Mouse (Mus musculus) forebrain, embryonic 11.5 days (tissue): ENCODE measurements around the gene Fggy. TPM values are rescaled to one million over a fixed set of nuclear protein-coding genes. Genes with fewer than 3 reads are reported as not detected.
A peak's percentile ranks its signal among the peaks of the same experiment; 100 is the strongest.

ENCODE experiments used
- ATAC-seq: fragments of 200-750 bp; cut with Nextera tagmentation; replicated peaks from 2 replicates; pipeline ENCODE4 v1.8.0; 2017; ENCODE audit warnings: moderate TSS enrichment; ENCODE audit not compliant: low FRiP score
- DNase-seq: peaks from one replicate; pipeline ENCODE4 v3.0.0-alpha.2; 2017; ENCODE audit warnings: low spot score
- H3K27ac ChIP-seq: fragments of 300-500 bp; sonication (generic); 2 replicates; pipeline ENCODE4 v1.5.1; 2014; ENCODE audit warnings: low read depth, low read length
- H3K27me3 ChIP-seq: fragments of 300-500 bp; sonication (generic); 2 replicates; pipeline ENCODE4 v1.6.1; 2014; ENCODE audit warnings: mild to moderate bottlenecking, low read length, mixed read lengths; ENCODE audit not compliant: control insufficient read depth, insufficient read depth
- H3K36me3 ChIP-seq: fragments of 300-500 bp; sonication (generic); 2 replicates; pipeline ENCODE4 v1.6.1; 2014; ENCODE audit warnings: mild to moderate bottlenecking, low read length, moderate library complexity, mixed read lengths; ENCODE audit not compliant: control insufficient read depth, insufficient read depth
- H3K4me1 ChIP-seq: fragments of 300-500 bp; sonication (generic); replicated peaks from 2 replicates; pipeline ENCODE4 v1.6.1; 2014; ENCODE audit warnings: low read length, mixed read lengths; ENCODE audit not compliant: control insufficient read depth, insufficient read depth
- H3K4me2 ChIP-seq: fragments of 300-500 bp; sonication (generic); 2 replicates; pipeline ENCODE4 v1.6.1; 2014; ENCODE audit warnings: low read depth, mild to moderate bottlenecking, low read length, moderate library complexity, mixed read lengths; ENCODE audit not compliant: severe bottlenecking
- H3K4me3 ChIP-seq: fragments of 300-500 bp; sonication (generic); 2 replicates; pipeline ENCODE4 v1.5.1; 2014; ENCODE audit warnings: low read depth, low read length
- H3K9ac ChIP-seq: fragments of 300-500 bp; sonication (generic); 2 replicates; pipeline ENCODE4 v1.6.1; 2014; ENCODE audit warnings: low read length
- H3K9me3 ChIP-seq: fragments of 300-500 bp; sonication (generic); 2 replicates; pipeline ENCODE4 v1.6.1; 2016; ENCODE audit warnings: low read length, mixed read lengths; ENCODE audit not compliant: control insufficient read depth
- WGBS: fragments of 180-500 bp; shearing (Covaris S2); extraction: QIAGEN DNeasy Blood & Tissue Kit; methylation state at CpG from one replicate; pipeline ENCODE4 v1.1.7; 2014; 5-methylcytosine and 5-hydroxymethylcytosine counted together
- polyA plus RNA-seq: library from polyadenylated mRNA; unstranded; fragments of >200 nt; fragmentation: Nextera tagmentation; extraction: Ambion mirVana; gene quantifications from 2 replicates; pipeline ENCODE4 v1.2.1, GENCODE M21; 2014

The Fggy gene
- polyA plus RNA-seq, 1 experiment from 2014 or later = 7.7 TPM

DNA sequence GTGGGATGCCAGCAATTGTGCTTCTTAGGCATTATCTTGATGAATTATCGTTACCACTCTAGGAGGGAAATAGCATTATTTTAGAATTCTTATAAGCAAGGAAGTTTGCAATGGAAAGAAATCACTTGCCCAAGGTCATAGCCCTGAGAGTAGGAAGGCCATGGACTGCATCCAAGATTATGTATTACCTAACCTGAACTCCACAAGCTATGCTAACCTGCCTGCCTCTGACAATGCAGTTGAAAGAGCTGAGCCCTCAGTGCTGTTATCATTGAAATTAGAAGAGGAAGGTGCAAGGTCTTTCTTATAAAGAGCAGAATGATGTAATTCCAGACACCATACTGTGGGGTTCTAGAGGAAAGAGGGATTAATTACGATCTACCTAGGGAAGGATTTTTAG, 173.8 kb downstream of the Fggy start:
- H3K36me3 ChIP-seq = no peaks in the 10 kb centered on the region
- H3K9me3 ChIP-seq = no peaks in the 10 kb centered on the region
- no peak for DNase-seq
- H3K9ac ChIP-seq = no peak overlapping the region
- H3K4me3 ChIP-seq = no peak overlapping the region
- no peak overlapping the region for H3K27ac ChIP-seq
- no peaks in the 10 kb centered on the region for H3K27me3 ChIP-seq
- ATAC-seq = no peak
- H3K4me1 ChIP-seq = no peaks in the 10 kb centered on the region; the same call in 1 of the 2 replicates
- no peak overlapping the region for H3K4me2 ChIP-seq
- 73% methylated on average over 2 of the region's 2 CpGs for WGBS

DNA sequence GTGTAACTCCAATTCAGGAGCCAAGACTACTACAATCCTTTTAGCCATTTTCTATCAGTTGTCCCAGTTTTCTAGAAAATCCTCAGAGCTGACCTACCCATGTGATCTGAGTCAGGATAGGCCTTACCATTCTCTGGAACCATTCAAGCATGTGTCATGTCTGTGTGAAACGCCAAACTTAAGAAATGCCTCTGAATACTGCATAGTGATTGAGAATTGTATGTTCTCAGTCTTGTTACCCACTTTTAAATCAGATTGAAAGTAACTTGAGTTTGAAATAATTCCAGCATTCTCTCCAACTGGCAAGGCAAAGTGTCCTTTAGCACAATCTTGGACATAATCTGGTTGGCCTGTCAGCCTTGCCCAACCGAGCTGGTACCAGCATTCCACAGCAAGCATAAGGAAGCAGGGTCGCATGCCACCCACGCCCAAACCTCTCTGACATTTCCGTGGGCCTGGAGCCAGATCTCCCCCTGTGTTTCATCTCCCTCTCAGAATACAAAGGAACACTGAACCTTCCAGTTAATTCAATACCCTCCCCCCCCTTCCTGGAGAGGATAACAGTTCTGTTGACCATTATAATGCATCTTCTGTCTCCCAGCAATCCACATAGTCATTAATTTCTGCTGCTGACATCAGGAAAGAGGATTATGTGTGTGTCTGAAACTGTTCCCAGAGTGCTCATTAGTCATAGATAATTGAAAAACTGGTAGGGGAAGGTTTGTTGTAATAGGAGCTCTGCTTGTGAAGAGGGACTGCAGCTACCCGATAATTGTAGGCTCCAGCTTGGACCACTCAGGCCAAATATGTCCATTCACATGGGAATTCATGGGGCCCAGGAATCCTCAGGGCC, 176.3 kb downstream of the Fggy start:
- H3K36me3 ChIP-seq = no peaks in the 10 kb centered on the region
- ATAC-seq (peak; percentile 84), DNase-seq (peak; percentile 61)
- H3K9ac ChIP-seq = no peak overlapping the region
- H3K9me3 ChIP-seq = no peaks in the 10 kb centered on the region
- no peak overlapping the region for H3K4me2 ChIP-seq
- no peaks in the 10 kb centered on the region; the same call in 1 of the 2 replicates for H3K4me1 ChIP-seq
- no peaks in the 10 kb centered on the region for H3K27me3 ChIP-seq
- H3K27ac ChIP-seq = no peak overlapping the region
- H3K4me3 ChIP-seq = no peak overlapping the region
- WGBS = 22% methylated on average over 6 of the region's 6 CpGs

DNA sequence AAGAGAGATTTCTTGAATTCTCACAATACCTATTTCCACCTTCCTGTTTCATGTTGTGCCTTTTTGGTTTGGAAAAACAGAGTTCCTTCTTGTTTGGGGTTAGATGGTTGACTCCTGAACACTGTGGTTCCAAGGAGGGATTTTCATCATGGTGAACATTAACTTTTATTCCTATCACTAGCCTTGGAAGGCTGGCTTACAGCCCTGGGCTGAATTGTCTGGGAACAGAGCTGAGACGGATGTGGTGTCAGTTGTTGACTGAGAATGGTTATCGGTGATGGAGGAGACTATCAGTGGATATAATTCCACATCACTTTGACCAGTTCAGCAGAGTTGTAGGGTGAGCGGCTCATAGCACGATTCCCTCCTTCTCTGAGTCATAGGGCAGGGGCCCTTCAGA, 178.7 kb downstream of the Fggy start:
- Histone ChIP-seq H3K4me3 (no peak overlapping the region), H3K4me2 (no peak overlapping the region), H3K9ac (no peak overlapping the region), H3K27me3 (no peaks in the 10 kb centered on the region), H3K9me3 (no peaks in the 10 kb centered on the region), H3K27ac (no peak overlapping the region), H3K4me1 (no peaks in the 10 kb centered on the region; the same call in 1 of the 2 replicates), H3K36me3 (no peaks in the 10 kb centered on the region)
- DNase-seq (no peak), ATAC-seq (no peak)
- 93% methylated on average over 4 of the region's 4 CpGs for WGBS

DNA sequence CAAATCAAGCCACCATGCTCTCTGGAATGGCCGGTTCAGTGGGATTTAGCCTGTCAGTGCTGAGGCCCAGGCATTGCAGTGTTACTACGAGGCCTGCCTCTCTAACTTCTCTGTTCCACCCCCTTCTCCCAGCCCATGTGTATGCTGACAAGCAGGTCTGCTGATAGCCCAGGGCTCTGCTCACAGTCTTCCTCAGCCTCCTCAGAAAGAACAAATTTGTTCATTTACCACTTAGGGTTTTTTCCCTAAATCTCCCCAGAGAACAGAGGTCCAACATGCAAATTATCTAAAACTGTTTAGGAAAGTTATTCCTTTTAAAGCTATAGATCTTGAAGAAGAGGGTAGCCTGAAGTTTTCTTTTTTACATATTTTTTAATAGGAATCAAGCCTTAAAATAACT, 179.4 kb downstream of the Fggy start:
- Histone ChIP-seq H3K27ac (no peak overlapping the region), H3K4me1 (no peaks in the 10 kb centered on the region; the same call in 1 of the 2 replicates)
- no peak for DNase-seq

DNA sequence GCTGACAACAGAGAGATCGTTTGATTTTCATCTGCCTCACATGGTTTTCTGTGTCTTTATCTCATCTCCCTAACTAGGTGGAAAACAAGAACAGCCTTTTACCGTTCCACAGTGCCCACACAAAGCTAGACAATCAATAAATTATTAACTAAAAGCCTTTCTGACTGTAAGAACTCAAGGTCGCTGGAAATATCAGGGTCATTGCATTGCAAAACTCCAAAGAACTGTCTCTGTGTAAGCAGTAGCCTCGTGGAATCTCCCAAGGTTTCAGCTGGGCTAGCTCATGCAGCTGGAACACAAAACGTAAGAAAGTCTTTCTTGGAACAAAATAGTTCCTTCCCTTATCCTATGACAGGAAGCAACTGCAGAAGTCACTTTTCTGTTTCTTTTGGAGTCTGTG, 180.9 kb downstream of the Fggy start:
- H3K9ac ChIP-seq = no peak overlapping the region
- H3K4me3 ChIP-seq = no peak overlapping the region
- no peaks in the 10 kb centered on the region for H3K36me3 ChIP-seq
- no peak for ATAC-seq
- H3K9me3 ChIP-seq = no peaks in the 10 kb centered on the region
- H3K4me2 ChIP-seq = no peak overlapping the region
- H3K4me1 ChIP-seq = no peaks in the 10 kb centered on the region; the same call in 1 of the 2 replicates
- no peak overlapping the region for H3K27ac ChIP-seq
- WGBS = 48% methylated on average over 5 of the region's 5 CpGs
- DNase-seq = no peak
- no peaks in the 10 kb centered on the region for H3K27me3 ChIP-seq

More for the DNA sequence above, 179.4 kb downstream of the Fggy start:
- no peak overlapping the region for H3K4me3 ChIP-seq
- H3K4me2 ChIP-seq = no peak overlapping the region
- no peaks in the 10 kb centered on the region for H3K27me3 ChIP-seq
- no peak for ATAC-seq
- WGBS = 67% methylated on average over 2 of the region's 2 CpGs
- H3K36me3 ChIP-seq = no peaks in the 10 kb centered on the region
- H3K9me3 ChIP-seq = no peaks in the 10 kb centered on the region
- H3K9ac ChIP-seq = no peak overlapping the region

DNA sequence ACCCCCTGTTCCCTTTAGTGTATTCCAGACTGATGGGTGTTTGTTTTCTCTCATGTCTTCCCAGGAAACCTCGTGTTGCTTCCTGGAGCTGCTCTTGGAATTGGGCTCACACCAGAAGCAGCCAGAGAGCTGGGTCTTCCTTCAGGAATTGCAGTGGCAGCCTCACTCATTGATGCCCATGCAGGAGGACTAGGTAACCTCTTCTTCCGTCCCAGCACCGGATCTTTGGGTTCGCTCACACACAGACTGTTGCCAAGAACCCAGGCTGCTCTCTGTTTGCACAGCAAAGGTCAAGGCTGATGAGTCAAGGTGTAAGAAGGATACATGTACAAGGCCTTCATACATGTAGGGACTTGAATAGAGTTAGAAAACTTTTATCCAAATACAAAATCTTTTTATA, 181.4 kb downstream of the Fggy start:
- Histone ChIP-seq H3K4me1 (no peaks in the 10 kb centered on the region), H3K9me3 (no peaks in the 10 kb centered on the region), H3K4me2 (no peak overlapping the region), H3K9ac (no peak overlapping the region), H3K27ac (no peak overlapping the region), H3K27me3 (no peaks in the 10 kb centered on the region), H3K36me3 (no peaks in the 10 kb centered on the region), H3K4me3 (no peak overlapping the region)
- DNase-seq = no peak
- 85% methylated on average over 4 of the region's 4 CpGs for WGBS
- ATAC-seq = no peak

DNA sequence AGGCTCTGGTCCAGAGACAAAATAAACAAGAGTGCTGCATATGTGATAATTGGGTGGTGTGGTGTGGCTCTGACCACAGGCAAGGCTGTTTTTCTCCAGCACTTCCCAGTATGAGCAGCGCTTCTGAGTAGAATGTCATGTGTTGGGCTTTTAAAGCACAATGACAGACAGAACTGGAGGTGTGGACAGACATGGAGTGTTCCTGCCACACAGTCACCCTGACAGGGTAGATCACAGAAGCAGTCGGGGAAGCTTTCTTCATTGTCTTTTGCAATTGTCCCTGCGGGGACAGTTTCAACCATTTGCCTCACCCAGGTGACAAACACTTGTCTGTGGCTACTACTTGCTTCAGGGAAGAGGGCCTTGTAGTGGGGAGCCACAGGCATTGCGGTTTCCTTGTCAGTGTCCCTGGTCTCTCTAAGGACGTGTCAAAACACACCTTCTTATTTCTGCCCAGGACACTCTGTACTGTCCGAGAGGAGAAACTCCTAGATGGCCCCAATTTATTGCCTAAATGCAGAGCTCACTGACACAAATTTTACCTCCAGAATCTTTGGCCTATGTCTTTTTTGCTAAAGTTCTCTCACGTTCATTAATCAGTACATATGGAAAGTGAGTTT, 183.9 kb downstream of the Fggy start:
- ATAC-seq (no peak), DNase-seq (no peak)
- H3K4me2 ChIP-seq = no peak overlapping the region
- no peaks in the 10 kb centered on the region for H3K9me3 ChIP-seq
- H3K27me3 ChIP-seq = no peaks in the 10 kb centered on the region
- H3K27ac ChIP-seq = no peak overlapping the region
- WGBS = 85% methylated on average over 7 of the region's 7 CpGs
- no peaks in the 10 kb centered on the region for H3K4me1 ChIP-seq
- no peaks in the 10 kb centered on the region for H3K36me3 ChIP-seq
- no peak overlapping the region for H3K4me3 ChIP-seq
- H3K9ac ChIP-seq = no peak overlapping the region

DNA sequence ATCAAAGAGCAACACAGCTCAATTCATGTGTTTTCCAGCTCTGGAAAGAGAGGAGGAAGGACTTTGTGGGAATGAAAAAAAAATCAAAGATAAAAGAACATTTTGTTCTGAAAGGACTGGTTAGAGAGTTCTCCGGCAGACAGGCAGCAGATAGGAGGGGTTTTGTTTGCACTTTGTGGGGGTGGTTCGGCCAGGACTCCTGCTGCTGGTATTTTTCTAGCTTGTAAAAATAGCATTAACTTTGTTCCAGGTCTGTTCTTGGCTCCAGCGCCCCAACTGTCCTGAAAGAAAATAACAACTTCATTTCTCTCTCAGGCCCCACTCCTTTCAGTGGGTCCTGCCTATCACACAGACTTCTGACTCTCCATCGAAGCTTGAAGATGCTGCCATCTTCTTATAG, 185.7 kb downstream of the Fggy start:
- Histone ChIP-seq H3K9me3 (no peaks in the 10 kb centered on the region), H3K9ac (no peak overlapping the region), H3K27me3 (no peaks in the 10 kb centered on the region), H3K4me3 (no peak overlapping the region), H3K36me3 (no peaks in the 10 kb centered on the region), H3K27ac (no peak overlapping the region), H3K4me2 (no peak overlapping the region), H3K4me1 (no peaks in the 10 kb centered on the region; the same call in 1 of the 2 replicates)
- DNase-seq (no peak), ATAC-seq (no peak)
- WGBS = 44% methylated on average over 4 of the region's 4 CpGs
